Mouse (Mus musculus) liver, adult 10 weeks (tissue): ENCODE results near the gene Mettl15. TPM values are rescaled to one million over a fixed set of nuclear protein-coding genes. Genes with fewer than 3 reads are reported as not detected.

ENCODE experiments used
- polyA plus RNA-seq: library from polyadenylated mRNA; stranded (reverse); fragments of 350-450 nt; fragmentation: Illumina TruSeq; extraction: RNeasy Lipid Tissue Mini Kit (QIAGEN cat#74804); gene quantifications from one replicate; pipeline ENCODE4 v1.2.3, GENCODE M21; 2014; ENCODE audit warnings: low read depth, low replicate concordance

Mettl15 gene
- polyA plus RNA-seq: 6.3 TPM

GRCm38 (mm10) chr2:109280600-109281340 lies at the start of gene Mettl15, which contains the start of gene Kif18a:
TSS of gene Mettl15 (minus strand) at chr2:109280748.
TSS of gene Kif18a (plus strand) at chr2:109280738.

Other genes starting within 250 kb of the Mettl15 start
- gene Kif18a, start within 50 bp of the Mettl15 start, polyA plus RNA-seq: 1.1 TPM